Comparison of ENCODE assay signal across 23 mouse cellular contexts in the genomic region with DNA sequence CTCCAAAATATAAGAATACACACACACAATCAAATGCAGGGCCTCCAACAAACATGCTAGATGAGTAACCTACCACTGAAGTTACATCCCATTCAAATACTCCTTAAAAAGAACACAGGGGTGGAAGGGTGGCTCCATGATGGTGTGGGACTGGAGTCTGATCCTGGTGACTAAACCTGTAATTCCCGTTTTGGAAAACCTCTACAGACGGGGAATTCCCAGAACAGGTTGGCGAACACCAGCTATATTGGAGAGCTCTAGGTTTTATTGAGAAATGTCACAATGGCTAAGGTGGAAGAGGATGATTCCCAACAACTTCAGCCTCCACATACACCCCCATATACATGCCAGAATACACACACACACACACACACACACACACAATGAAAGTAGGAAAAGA.
"Had no signal": no experiment of that assay in that cellular context is flagged by ENCODE, and none has a peak within 500 bp of the region (broad histone marks: within the 10 kb centered on the region; RNA-seq: fewer than 3 reads in every experiment).

No protein-coding gene starts in this region.

- ATAC-seq: forebrain, postnatal 0 days; hindbrain, postnatal 0 days; intestine, embryonic 16.5 days had no signal

- H3K4me2 ChIP-seq: heart, embryonic 11.5 days; heart, embryonic 13.5 days; heart, embryonic 15.5 days; hindbrain, embryonic 13.5 days; hindbrain, embryonic 15.5 days; kidney, embryonic 15.5 days; limb, embryonic 12.5 days had no signal

- DNase-seq: forebrain, postnatal 0 days; gastrocnemius, postnatal 14 days; gastrocnemius, postnatal 36 days; heart, adult 18-20 months; heart, postnatal 14 days; heart, postnatal 36 days; kidney, adult 11 months; kidney, adult 2 months; kidney, adult 9 months; kidney, postnatal 14 days; kidney, postnatal 36 days had no signal

- H3K9me3 ChIP-seq: heart, embryonic 13.5 days; heart, embryonic 15.5 days; hindbrain, embryonic 13.5 days; hindbrain, embryonic 15.5 days; kidney, embryonic 15.5 days; limb, embryonic 10.5 days; limb, embryonic 12.5 days had no signal

- H3K27me3 ChIP-seq: heart, embryonic 13.5 days; heart, embryonic 15.5 days; hindbrain, embryonic 13.5 days; hindbrain, embryonic 15.5 days; kidney, embryonic 15.5 days; limb, embryonic 12.5 days had no signal

- H3K9ac ChIP-seq: forebrain, postnatal 0 days; heart, embryonic 13.5 days; heart, embryonic 15.5 days; hindbrain, embryonic 13.5 days; hindbrain, embryonic 15.5 days; kidney, embryonic 15.5 days; limb, embryonic 12.5 days had no signal

- H3K4me3 ChIP-seq: heart, embryonic 13.5 days; heart, embryonic 15.5 days; hindbrain, embryonic 13.5 days; hindbrain, embryonic 15.5 days; kidney, embryonic 15.5 days; left cerebral cortex, adult 2 months; limb, embryonic 10.5 days; limb, embryonic 12.5 days had no signal

- H3K4me1 ChIP-seq: hindbrain, embryonic 15.5 days had no signal

- H3K27ac ChIP-seq: heart, embryonic 13.5 days; heart, embryonic 15.5 days; hindbrain, embryonic 13.5 days; hindbrain, embryonic 15.5 days; hindbrain, postnatal 0 days; kidney, embryonic 15.5 days; kidney, postnatal 0 days; left cerebral cortex, adult 2 months; limb, embryonic 10.5 days; limb, embryonic 12.5 days had no signal

- H3K36me3 ChIP-seq: heart, embryonic 13.5 days; heart, embryonic 15.5 days; hindbrain, embryonic 13.5 days; hindbrain, embryonic 15.5 days; kidney, embryonic 15.5 days; limb, embryonic 10.5 days; limb, embryonic 12.5 days had no signal
